Mouse (Mus musculus) E14TG2a.4 (cell line): ENCODE data around the gene A730061H03Rik.

Source experiments
- CTCF ChIP-seq: conservative IDR thresholded peaks from 2 replicates; pipeline ENCODE4 v1.5.1; 2014; ENCODE audit warnings: low read length
- NANOG ChIP-seq: IDR thresholded peaks from 2 replicates; pipeline ENCODE4 v1.6.1; 2014; ENCODE audit warnings: borderline replicate concordance, low read length, mixed read lengths
- POU5F1 ChIP-seq: IDR thresholded peaks from 2 replicates; pipeline ENCODE4 v1.6.1; 2014; ENCODE audit warnings: low read length, borderline replicate concordance

DNA sequence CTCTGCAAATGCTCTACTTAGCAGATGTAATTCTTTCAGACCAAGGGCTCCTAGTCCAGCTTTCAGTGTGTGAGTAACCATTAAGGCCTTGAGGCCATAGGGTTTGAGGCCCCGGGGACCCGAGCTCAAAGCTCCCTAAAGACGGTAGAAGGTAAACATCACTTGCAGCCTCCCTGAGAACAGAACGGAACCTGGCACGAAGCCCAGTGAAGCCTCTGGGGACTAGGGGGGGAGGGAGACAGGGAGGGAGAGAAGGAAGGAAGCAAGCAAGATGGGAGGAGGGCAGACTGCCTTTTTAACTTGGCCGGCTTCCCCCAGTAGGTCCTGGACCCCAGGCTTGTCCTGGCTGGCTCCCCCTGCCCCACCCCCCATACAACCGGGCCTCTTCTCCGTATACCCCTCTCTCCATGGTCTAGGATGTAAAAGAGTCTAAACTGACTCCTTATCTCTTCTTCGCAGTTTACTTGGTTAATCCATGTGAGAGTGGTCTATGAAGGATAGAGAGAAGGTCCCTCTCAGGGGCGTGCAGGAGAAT, 19.4 kb downstream of the A730061H03Rik start:
- TF ChIP-seq CTCF (no peak), NANOG (no peak), POU5F1 (no peak)
